Mouse (Mus musculus): ENCODE results near the gene Calcb.

The Calcb gene

DNA sequence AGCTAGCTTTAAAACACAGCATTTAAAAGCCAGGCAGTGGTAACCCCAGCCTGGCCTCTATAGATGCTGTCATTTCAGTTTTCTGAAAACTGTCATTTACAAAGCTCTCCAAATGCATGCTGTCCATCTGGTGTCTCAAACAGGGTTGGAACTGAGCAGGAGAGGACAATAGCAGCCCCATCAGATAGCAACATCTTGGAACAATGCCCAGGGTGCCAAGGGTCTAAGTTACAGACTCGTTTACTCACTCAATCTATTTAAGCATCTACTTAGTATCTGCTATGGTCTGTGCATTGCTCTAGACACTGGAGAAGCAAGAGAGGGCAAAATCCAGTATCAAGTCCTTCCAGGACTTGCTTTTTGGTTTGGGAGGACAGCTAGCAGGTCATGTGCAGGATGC lies 35.8 kb downstream of the Calcb start:
- DNase-seq = no peak

DNA sequence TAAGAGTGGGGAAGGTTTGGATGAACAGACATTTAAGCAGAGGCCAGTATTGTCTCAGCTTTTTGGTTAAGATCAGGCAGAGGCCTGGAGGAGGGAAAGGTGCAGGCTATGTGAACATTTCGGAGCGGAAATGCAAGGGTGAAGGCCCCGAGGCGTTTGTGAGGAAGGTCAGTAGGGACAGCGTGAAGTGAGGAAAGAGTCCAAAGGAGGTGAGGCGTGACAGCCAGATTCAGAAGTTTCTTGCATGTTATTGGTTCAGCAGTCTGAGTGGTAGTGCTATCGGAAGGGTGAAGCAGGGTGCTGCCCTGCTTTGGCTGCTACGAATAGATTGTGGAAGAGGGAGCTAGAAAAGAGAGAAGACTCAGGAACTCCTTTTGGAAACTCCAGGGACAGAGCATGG lies 36.2 kb downstream of the Calcb start:
- DNase-seq = no peak

DNA sequence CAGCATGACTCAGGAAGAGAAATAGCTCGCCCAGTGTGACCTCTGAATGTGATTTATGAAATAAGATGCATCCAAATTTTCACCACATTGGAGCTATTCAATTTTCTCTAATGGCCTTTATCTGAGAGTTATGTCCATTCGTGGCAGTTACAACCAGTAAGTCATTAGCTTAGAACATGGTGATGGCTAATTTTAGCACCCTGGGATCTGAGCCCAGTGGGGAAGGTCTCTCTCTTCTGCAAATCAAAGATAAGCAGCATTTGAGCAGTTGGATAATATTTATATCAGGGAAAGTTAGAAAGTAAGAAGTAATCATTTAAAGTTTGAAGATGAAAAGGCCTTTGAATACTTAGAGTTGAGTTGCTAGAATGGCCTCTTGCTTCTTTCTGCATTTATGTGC lies 44.2 kb downstream of the Calcb start:
- no peak for DNase-seq

DNA sequence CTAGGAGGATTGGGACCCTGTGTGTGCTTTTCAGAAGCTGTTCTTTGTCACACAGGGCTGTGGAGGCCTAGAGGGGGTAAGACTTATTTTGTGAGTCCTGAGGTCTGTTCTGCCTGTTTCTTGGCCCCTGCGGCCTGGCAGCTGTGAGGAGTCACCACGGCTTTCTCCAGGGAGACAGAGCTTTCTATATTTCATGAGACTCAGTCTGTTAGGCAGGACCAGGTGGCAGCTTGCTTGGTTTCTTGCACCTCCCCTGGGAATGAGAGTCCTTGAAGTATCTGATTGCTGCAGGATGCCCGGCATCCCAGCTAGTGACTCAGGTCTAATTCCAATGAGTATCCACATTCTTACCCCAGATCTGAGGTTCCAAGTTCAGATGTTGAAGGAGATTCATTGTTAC lies 46.8 kb downstream of the Calcb start:
- DNase-seq = no peak

DNA sequence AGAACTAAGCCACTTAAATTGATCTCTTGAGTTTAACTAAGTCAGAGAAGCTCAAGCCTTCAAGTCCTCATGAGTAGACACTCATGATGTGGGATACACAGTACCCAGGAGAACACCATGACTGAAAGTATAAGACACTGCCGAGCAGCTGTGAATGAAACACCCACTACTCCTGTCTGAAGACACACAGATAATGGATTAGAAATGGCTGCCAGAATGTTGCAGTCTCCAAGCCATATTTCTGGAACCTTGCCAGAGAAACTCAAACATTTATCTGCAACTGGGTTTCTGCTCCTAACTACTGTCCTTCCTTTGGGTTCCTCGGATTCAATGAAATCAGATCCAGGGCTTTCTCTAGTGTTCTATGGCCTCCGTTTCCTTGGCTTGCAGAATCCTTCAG lies 48.1 kb downstream of the Calcb start:
- no peak for DNase-seq

DNA sequence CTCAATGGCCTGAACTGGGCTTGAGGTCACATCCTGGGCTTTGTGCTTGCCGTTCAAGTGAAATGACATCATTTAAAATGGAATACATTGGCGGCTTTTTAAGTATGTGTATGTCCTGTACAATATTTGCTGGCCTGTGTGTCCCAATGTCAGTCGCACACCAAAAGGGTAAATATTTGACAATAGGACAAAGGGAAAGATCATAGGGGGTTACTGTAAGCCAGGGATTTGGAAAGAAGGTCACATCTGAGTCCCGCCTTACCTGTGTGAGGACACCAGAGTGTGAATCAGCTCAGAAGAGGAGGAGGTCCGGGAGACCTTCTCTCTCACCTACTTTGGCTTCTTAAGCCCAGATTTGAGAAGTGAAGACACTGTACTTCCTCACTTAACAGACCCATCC lies 50.1 kb downstream of the Calcb start:
- DNase-seq = no peak

DNA sequence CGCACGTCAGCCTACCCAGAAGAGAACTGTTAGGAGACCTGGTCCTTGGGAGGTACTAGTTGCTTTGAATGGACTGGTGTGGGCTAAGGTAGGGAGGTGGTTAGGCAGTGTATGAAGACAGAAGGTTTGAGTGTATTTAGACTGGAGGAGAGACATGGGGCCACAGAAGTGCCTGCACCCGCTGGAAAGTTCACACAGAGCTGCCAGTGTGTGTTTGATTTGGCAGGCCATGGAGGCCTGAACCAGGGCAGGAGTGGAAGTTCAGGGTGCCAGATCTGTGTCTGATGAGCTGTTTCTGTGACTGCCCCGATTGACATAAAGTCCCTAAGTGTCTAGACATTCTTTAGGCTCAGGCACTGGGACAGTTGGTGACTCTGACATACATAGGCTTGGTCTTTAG lies 50.6 kb downstream of the Calcb start:
- DNase-seq = no peak

DNA sequence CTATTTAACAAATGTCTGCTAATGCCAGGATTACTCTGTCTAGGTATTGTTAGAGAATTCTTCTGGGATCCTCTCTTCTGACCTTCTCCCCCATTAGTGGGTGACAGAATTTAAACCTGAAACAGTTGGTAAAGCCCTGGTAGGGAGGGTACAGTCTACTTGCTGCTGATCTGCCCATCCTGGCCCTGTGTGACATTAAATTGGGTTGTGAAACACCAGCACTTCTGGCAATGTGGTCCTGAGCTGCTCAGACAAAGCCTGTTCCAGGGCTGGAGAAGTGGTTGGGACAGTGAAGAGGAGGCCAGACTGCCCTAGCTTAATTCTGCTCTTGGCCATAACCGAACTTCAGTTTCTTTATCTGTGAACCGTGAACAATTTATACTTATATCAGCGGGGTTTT lies 52.1 kb downstream of the Calcb start:
- DNase-seq = no peak

DNA sequence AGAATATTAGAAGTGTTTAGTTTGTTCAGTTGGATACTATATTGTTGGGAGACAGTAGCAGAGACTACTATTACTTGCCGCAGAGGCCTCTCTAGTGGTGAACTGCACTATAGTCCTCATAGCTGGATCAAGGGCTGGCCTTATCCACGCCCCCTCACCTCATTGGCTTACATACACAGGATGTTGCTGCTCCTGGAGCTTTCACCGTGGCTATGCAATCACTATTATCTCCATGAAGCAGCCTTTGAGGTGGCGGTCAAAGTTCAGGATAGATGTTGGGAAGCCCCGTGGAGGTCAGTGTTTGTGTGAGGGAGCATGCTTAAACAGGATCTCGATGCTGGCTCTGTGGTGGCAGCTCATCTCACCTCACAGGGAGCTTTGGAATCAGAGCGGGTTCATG lies 53.4 kb downstream of the Calcb start:
- DNase-seq = no peak
